Mouse (Mus musculus) embryo, embryonic 10 days (tissue): ENCODE measurements around the gene Tex13c1.

ENCODE experiments used
- DNase-seq: peaks from one replicate; pipeline ENCODE4 v3.0.0-alpha.2; 2015; ENCODE audit warnings: low spot score

Tex13c1 gene

GRCm38 (mm10) chrX:43590860-43591259 is at the start of gene Tex13c1:
TSS of gene Tex13c1 (plus strand) at chrX:43591160.
- DNase-seq, result no peak
